Mouse (Mus musculus): Measurements from ENCODE around the gene Tbcc.
"Not testable (repeated sequence)": the region's sequence is repeated elsewhere in the genome, so short reads cannot be mapped to it uniquely, and the experiment has no call there.

Gene Tbcc

GRCm38 (mm10) chr17:46890116-46890815 is at the start of gene Tbcc:
Gene Tbcc, plus strand, starts transcription at chr17:46890684.
- DNase-seq (ENCODE audit: low read depth), result peak; percentile 98

DNA sequence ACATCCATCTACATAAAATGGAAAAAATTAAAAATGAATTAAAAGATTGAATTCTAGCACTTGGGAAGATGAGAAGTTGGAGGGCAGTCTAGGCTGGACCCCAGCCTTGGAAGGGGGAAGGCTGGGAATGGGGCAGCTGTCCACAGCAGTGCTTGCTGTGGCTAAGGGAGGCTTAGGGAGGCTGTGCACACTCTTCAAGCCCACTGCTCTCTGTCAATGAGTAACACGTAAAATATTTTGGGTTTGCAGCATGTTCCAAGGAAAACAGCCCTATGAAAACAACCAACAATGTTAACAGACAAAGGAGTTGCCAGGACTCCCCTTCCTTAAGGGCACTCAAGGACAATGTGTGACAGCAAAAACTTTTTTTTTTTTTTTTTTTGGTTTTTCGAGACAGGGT is 47.5 kb upstream of the Tbcc start:
- DNase-seq (ENCODE audit: low read depth), result no peak

GRCm38 (mm10) chr17:46843716-46844115 is 46.8 kb upstream of the Tbcc start:
- no peak for DNase-seq (ENCODE audit: low read depth)

DNA sequence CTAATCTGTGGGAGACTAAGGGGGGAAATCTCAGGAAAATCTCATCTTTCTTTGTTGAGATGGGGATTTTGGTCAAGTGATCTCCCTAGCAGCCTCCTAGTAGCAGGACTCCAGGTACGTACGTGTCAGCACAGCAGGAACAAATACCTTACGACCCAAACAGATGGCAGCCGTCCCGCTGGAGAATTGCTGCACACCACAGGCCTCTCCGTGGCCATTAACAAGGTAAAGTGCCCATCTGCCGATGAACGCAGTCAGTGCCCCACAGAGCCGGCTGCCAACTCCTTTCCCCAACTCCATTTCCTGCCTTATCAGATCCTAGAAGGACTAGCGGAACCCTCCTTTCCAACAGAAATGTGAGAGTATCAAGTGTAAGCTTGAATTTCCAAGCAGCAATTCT is 45.7 kb upstream of the Tbcc start:
- no peak for DNase-seq (ENCODE audit: low read depth)

GRCm38 (mm10) chr17:46845262-46845661 is 45.2 kb upstream of the Tbcc start:
- no peak for DNase-seq (ENCODE audit: low read depth)

GRCm38 (mm10) chr17:46846573-46846972 is 43.9 kb upstream of the Tbcc start:
- not testable (repeated sequence) for DNase-seq (ENCODE audit: low read depth)

GRCm38 (mm10) chr17:46847206-46847605 is 43.3 kb upstream of the Tbcc start:
- DNase-seq (ENCODE audit: low read depth), result no peak

DNA sequence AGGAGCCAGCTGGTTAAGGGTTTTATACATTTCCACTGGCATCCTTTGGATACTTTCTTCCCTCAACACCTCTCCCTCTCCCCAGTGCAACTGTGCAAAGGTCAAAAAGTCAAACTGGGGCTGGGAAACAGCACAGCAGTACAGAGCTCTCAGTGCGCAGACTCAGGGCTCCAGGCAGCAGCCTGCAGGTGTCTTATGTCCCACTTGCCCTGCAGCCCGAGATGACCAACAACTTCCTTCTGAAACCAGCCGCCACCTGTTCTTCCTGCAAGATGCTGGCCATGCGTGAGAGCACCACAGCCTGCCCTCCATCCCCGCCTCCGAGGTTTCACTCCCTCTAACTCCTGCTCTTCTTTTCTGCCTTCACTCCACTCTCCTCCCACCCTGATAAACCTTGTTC is 37.8 kb upstream of the Tbcc start:
- DNase-seq (ENCODE audit: low read depth), result no peak

DNA sequence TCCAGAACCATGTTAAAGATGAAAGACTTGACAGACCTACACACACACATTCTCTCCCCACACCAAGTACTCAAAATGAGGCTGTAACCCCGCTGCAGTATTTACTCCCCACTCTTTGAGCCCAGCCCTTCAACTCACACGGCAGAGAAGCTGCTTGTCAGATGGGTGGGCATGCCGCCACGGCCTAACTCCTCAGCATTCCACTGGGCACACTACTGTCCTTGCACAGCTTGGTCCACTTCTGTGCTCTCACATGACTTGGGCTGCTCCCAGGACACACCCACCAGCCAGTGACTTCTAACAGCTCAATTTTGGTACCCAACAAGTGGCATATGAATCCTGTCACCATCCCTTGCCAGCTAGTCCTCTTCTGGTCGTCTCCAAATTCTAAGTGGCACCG is 37.2 kb upstream of the Tbcc start:
- peak; percentile 37 for DNase-seq (ENCODE audit: low read depth)

- no peak for DNase-seq (ENCODE audit: low read depth)
These were observed 36.4 kb upstream of the Tbcc start for GRCm38 (mm10) chr17:46854096-46854495.

DNA sequence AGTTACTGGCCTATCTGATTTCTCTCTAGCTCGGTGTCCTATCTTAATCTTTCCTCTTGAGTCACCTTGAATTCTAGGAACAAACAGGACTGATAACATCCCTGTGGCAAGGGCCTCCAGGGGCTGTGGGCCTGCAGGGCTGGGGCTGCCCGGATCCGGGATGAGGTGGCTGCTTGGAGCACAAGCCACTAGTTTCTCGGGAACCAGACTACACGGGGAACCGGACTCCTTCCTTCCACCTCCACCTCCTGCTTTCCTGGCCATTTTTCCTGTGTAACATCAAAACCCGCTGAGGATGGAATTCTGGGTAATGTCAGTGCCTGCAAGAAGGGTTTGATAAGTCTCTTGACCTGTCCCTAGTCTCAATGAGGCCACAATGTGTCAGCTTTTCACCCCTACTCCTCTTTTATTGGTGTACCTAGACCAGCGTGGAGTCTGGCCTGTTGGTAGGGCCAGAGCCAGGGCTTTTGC is 35.8 kb upstream of the Tbcc start:
- DNase-seq (ENCODE audit: low read depth), result no peak

DNA sequence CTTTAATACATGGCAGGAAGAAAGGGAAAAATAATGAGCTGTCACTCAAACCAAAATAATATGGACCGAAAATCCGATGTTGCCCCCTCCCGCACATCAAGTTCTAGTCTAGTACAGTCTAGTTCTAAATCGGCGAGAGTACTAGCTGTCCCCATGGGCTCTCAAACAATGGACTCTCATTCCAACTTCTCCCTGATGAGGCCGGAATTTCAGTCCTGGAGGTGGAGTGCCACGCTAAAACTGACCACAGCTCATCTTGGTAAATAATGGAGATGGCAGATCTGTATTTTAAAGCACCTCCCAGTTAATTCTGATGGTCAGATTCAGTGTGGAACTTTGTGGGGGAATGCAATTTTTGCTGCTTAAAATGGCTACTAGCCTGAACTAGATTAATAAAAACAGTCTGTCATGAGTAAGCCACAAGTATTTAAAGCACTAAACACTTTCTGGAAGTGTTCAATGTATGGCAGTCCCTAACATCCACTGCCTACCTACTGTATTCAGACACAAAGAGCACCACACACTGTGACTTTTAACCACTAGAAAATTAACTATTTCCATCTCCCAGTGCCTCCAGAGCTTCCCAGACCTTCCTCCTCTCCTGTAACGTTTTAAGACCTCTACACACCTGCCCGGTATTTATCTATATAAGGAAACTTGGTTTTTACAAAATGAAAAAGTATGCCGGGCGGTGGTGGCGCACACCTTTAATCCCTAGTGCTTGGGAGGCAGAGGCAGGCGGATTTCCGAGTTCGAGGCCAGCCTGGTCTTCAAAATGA is 35.0 kb upstream of the Tbcc start:
- peak; percentile 54 for DNase-seq (ENCODE audit: low read depth)

DNA sequence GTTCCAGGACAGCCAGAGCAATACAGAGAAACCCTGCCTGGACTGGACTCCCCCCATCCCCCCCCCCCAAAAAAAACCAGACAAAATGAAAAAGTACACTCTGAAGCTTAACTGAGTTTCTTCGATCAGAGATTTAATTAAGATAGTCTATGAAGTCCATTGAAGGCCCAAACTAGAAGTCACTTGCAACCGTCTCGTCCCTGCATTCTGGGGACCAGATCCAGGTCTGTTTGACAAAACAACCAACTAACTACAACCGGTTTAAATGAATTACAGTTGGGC is 34.4 kb upstream of the Tbcc start:
- DNase-seq (ENCODE audit: low read depth), result no peak

GRCm38 (mm10) chr17:46856471-46857360 is 33.8 kb upstream of the Tbcc start:
- peak; percentile 91 for DNase-seq (ENCODE audit: low read depth)

- DNase-seq (ENCODE audit: low read depth), result peak; percentile 82
These were observed 33.1 kb upstream of the Tbcc start for GRCm38 (mm10) chr17:46857361-46857902.

- DNase-seq (ENCODE audit: low read depth), result peak; percentile 81
These were observed 32.4 kb upstream of the Tbcc start, which contains the start of gene Bicral for GRCm38 (mm10) chr17:46857903-46858748. Gene Bicral, minus strand, starts transcription at chr17:46858482.

DNA sequence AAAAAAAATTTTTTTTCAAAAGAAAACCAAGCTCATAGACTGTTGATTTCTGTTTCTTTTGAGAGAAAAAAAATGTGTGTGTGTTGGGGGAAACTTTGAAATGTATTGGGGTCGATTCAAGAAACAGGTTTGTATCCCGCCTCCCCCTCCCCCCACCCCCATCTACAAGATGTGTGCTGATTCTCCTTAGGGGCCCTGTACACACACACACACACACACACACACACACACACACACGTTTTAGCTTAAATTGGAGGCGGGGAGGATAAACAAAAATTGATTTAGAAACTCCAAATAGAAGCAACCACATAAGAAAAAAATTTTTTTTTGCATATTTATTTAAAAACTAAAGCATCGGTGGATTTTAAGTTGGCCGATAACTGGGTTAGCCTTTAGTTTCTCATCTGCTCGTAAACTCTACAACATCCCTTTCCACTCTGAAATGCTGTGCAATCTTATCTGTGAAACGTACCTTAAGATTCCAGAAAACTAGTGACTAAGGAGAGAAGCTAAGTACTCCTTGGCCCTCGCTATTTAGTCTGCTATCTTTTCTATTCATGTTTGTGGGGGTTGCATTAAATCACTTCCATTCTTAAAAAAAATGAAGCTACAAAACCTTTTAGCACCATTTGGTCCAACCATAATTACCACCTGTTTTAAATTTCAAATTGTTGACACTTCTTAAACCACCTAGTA is 31.6 kb upstream of the Tbcc start:
- no peak for DNase-seq (ENCODE audit: low read depth)

- no peak for DNase-seq (ENCODE audit: low read depth)
These were observed 30.4 kb upstream of the Tbcc start for GRCm38 (mm10) chr17:46860120-46860519.

DNA sequence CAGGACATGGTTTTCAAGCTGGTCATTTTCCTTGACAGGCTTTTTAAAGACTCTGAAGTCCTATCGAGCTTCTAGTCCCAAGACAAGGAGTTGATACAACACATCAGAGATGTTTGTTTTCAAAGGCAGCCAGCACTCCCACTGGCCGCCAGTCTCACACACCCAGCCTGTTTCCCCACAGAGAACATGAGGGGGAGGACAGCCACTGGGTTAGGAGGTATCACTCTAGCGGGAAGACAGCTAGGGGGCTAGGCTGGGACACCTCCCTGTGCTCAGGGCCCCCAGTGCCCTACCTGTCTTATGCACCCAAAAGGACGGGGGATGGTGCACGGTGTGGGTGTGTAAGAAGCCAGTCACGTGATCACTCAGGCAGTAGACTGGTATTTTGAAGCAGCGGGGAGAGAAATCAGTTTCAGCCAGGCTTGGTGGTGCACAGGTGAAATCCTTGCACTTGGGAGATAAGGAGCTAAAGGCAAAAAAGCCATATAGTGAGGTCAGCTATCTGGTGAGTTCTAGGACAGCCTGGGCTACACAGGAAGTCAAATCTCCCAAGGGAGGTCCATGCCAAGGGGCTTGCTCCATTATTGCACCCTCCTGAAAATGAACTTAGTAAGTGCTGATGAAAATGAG is 25.8 kb upstream of the Tbcc start:
- DNase-seq (ENCODE audit: low read depth), result no peak

DNA sequence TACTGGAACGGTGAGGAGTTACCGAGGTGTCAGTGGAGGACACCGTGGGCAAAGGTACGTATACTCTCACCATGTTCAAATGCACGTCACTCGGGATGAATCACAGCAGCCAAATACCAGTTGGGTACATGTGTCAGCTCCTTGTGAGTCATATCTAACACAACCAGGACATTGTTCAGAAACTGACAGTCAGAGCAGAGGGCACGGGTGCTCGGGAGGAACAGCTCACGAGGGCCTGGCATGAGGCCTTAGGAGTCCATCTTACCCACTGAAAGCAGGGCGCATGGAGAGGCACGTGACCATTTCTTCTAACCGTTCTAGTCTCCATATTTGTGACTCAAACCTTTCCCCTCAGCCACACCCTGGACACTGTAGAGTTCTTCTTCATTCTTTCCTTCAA is 23.6 kb upstream of the Tbcc start:
- DNase-seq (ENCODE audit: low read depth), result no peak

Data from naive thymus-derived CD4-positive, alpha-beta T cell, adult 2 months (primary cell).